Mouse (Mus musculus): ENCODE data around the gene Tssk2. TPM values are rescaled to one million over a fixed set of nuclear protein-coding genes. Genes with fewer than 3 reads are reported as not detected.
A peak's percentile ranks its signal among the peaks of the same experiment; 100 is the strongest.

Tssk2 gene
- polyA plus RNA-seq, 2 experiments: not detected

DNA sequence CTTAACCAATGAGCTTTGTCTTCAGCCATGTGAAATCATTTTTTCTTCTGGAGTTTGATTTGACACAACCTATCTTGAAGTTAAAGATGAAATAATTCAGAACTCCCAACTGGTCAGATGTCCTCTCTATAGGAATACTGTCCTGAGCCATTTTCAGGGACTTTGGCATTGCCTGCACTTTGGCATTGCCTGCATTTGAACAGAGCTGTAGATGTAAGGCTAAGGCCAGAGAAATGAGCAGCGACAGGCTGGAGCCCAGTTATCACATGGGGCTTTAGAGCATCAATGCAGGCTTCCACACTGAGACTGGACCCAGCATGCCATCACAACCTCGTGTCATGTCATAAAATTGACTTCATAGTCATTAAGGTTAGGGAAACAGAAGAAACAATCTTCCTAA lies 45.2 kb upstream of the Tssk2 start:
- Histone ChIP-seq H3K9me3 (ENCODE audit: control insufficient read depth, low read length) (no peaks in the 10 kb centered on the region), H3K4me2 (ENCODE audit: low read depth) (no peak overlapping the region), H3K9ac (replicated peaks) (no peak overlapping the region), H3K27me3 (ENCODE audit: control insufficient read depth, insufficient read depth, low read length) (no peaks in the 10 kb centered on the region), H3K4me1 (replicated peaks; ENCODE audit: control insufficient read depth in 2 of 2, insufficient read depth in 2 of 2, low read length in 1 of 2) (no peaks in the 10 kb centered on the region), H3K36me3 (replicated peaks; ENCODE audit: control insufficient read depth, insufficient read depth, low read depth) (peaks cover 40% of the 10 kb centered on the region), H3K27ac (no peak overlapping the region), H3K4me3 (ENCODE audit: insufficient read depth in 1 of 2, low read depth in 2 of 2, low read length in 2 of 2) (no peak overlapping the region)
- DNase-seq (ENCODE audit: low read depth in 3 of 3, low spot score in 3 of 3) (no peak), ATAC-seq (ENCODE audit: insufficient read depth) (no peak)
- no peak for TF ChIP-seq EP300 (IDR thresholded peaks at IDR 0.05; ENCODE audit: low read depth)
- no peak for TF ChIP-seq CTCF (IDR thresholded peaks at IDR 0.05; ENCODE audit: low read depth)
- WGBS (ENCODE audit: insufficient replicate concordance): 83% methylated on average over 2 of the region's 2 CpGs

DNA sequence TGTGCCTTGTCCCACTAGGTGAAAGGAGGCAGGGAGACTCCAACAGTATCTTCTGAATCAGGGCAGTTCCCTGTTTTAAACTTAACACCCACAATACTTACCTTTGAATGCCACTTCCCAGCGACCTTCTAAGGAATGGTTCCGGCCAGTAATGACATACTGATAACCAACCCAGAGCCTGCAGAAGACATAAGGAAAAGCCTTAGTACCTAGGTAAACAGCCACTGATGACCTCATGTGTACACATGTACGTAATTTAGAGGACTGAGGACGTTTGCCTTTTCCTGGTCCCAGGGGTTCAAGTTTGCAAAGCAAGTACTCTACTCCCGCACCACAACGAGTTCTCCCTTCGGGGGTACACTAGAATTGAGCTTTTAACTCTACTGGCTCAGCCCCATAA lies 41.3 kb upstream of the Tssk2 start:
- TF ChIP-seq CTCF (IDR thresholded peaks at IDR 0.05; ENCODE audit: low read depth) (no peak), EP300 (IDR thresholded peaks at IDR 0.05; ENCODE audit: low read depth) (no peak)
- no peaks in the 10 kb centered on the region for H3K27me3 ChIP-seq (ENCODE audit: control insufficient read depth, insufficient read depth, low read length)
- H3K36me3 ChIP-seq (replicated peaks; ENCODE audit: control insufficient read depth, insufficient read depth, low read depth): peaks cover 34% of the 10 kb centered on the region
- H3K9me3 ChIP-seq (ENCODE audit: control insufficient read depth, low read length): no peaks in the 10 kb centered on the region
- no peaks in the 10 kb centered on the region for H3K4me1 ChIP-seq (replicated peaks; ENCODE audit: control insufficient read depth in 2 of 2, insufficient read depth in 2 of 2, low read length in 1 of 2)
- H3K4me3 ChIP-seq (ENCODE audit: insufficient read depth in 1 of 2, low read depth in 2 of 2, low read length in 2 of 2): no peak overlapping the region
- WGBS (ENCODE audit: insufficient replicate concordance): 76% methylated on average over 7 of the region's 7 CpGs
- H3K9ac ChIP-seq (replicated peaks): no peak overlapping the region
- DNase-seq (ENCODE audit: low read depth in 3 of 3, low spot score in 3 of 3): no peak
- H3K27ac ChIP-seq: no peak overlapping the region
- no peak overlapping the region for H3K4me2 ChIP-seq (ENCODE audit: low read depth)
- ATAC-seq (ENCODE audit: insufficient read depth): no peak

DNA sequence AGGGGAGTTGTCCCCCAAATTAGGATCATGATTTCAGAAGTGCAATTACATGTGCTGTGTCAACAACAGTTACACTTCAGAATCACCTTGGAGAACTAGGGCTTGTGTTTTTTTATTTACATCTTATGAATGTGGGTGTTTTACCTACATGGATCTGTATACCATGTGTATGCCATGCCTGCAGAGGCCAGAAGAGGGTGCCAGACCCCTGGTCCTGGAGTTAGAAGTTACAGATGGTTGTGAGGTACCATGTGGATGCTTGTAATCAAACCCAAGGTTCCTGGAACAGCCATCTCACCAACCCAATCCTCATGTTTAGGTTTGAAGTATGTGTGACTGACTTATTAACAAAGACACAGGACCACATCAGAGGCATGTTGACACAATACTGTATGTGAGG lies 39.8 kb upstream of the Tssk2 start:
- H3K4me2 ChIP-seq (ENCODE audit: low read depth): no peak overlapping the region
- no peak for ATAC-seq (ENCODE audit: insufficient read depth)
- TF ChIP-seq CTCF (IDR thresholded peaks at IDR 0.05; ENCODE audit: low read depth): peak; percentile 65
- TF ChIP-seq EP300 (IDR thresholded peaks at IDR 0.05; ENCODE audit: low read depth): no peak
- peaks cover 30% of the 10 kb centered on the region for H3K36me3 ChIP-seq (replicated peaks; ENCODE audit: control insufficient read depth, insufficient read depth, low read depth)
- H3K4me3 ChIP-seq (ENCODE audit: insufficient read depth in 1 of 2, low read depth in 2 of 2, low read length in 2 of 2): no peak overlapping the region
- no peaks in the 10 kb centered on the region for H3K27me3 ChIP-seq (ENCODE audit: control insufficient read depth, insufficient read depth, low read length)
- H3K9ac ChIP-seq (replicated peaks): no peak overlapping the region
- H3K9me3 ChIP-seq (ENCODE audit: control insufficient read depth, low read length): no peaks in the 10 kb centered on the region
- peak in 2 of 3 experiments; percentile 13 to 15 for DNase-seq (ENCODE audit: low read depth in 3 of 3, low spot score in 3 of 3)
- H3K27ac ChIP-seq: no peak overlapping the region
- H3K4me1 ChIP-seq (replicated peaks; ENCODE audit: control insufficient read depth in 2 of 2, insufficient read depth in 2 of 2, low read length in 1 of 2): no peaks in the 10 kb centered on the region

DNA sequence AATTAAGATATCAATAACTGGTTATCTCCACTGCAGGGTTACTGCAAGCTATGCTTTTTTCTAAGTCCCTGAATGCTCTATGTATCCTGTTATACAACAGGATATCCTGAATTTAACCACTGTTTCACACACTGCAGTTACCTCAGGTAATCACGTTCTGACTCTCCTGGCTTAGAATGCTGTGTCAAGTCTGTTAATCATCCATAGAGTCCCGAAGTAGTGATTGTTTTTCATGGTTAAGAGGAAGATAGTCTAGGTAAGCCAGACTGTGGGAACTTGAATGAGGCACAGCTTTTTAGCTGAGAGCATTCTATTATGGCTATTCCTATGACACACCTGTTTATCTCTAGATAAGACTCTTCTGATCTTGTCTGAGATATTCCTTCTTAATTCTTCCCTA lies 33.1 kb upstream of the Tssk2 start:
- ATAC-seq (ENCODE audit: insufficient read depth) (no peak), DNase-seq (ENCODE audit: low read depth in 3 of 3, low spot score in 3 of 3) (no peak)
- H3K27ac ChIP-seq: no peak overlapping the region
- H3K4me3 ChIP-seq (ENCODE audit: insufficient read depth in 1 of 2, low read depth in 2 of 2, low read length in 2 of 2): no peak overlapping the region
- H3K36me3 ChIP-seq (replicated peaks; ENCODE audit: control insufficient read depth, insufficient read depth, low read depth): no peaks in the 10 kb centered on the region
- TF ChIP-seq CTCF (IDR thresholded peaks at IDR 0.05; ENCODE audit: low read depth): no peak
- no peak for TF ChIP-seq EP300 (IDR thresholded peaks at IDR 0.05; ENCODE audit: low read depth)
- no peak overlapping the region for H3K4me2 ChIP-seq (ENCODE audit: low read depth)
- no peaks in the 10 kb centered on the region for H3K9me3 ChIP-seq (ENCODE audit: control insufficient read depth, low read length)
- H3K9ac ChIP-seq (replicated peaks): no peak overlapping the region
- WGBS (ENCODE audit: insufficient replicate concordance): 56% methylated on average over 2 of the region's 2 CpGs
- no peaks in the 10 kb centered on the region for H3K27me3 ChIP-seq (ENCODE audit: control insufficient read depth, insufficient read depth, low read length)
- H3K4me1 ChIP-seq (replicated peaks; ENCODE audit: control insufficient read depth in 2 of 2, insufficient read depth in 2 of 2, low read length in 1 of 2): 0 out of 4 replicates have a peak, but pooled peaks cover 0 to 5% of the 10 kb centered on the region in 2 experiments

DNA sequence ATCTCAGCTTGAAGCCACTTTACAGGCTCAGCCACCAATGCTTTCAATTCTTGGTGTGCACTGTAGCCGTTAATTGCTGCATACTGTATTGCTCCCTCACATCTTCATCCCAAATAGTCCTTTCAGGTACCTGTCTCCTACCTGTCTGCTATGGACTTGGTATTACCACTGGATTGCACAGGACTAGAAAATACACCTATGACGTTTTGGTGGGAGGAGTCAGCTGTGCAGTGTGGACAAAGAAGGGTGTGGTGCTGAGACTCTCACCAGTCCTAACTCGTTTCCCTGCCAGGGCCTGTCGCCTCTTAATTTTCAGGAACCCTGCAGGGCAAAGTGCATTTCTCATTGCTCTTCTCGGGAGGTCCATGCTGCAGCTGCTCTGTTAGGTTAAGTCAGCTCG lies 32.7 kb upstream of the Tssk2 start:
- ATAC-seq (ENCODE audit: insufficient read depth) (no peak), DNase-seq (ENCODE audit: low read depth in 3 of 3, low spot score in 3 of 3) (no peak)
- Histone ChIP-seq H3K4me1 (replicated peaks; ENCODE audit: control insufficient read depth in 2 of 2, insufficient read depth in 2 of 2, low read length in 1 of 2) (peaks cover under 1 to 5% of the 10 kb centered on the region in 2 experiments; a peak in 3 of 4 replicates), H3K4me3 (ENCODE audit: insufficient read depth in 1 of 2, low read depth in 2 of 2, low read length in 2 of 2) (no peak overlapping the region), H3K4me2 (ENCODE audit: low read depth) (no peak overlapping the region), H3K27me3 (ENCODE audit: control insufficient read depth, insufficient read depth, low read length) (no peaks in the 10 kb centered on the region), H3K9me3 (ENCODE audit: control insufficient read depth, low read length) (no peaks in the 10 kb centered on the region), H3K9ac (replicated peaks) (no peak overlapping the region), H3K36me3 (replicated peaks; ENCODE audit: control insufficient read depth, insufficient read depth, low read depth) (no peaks in the 10 kb centered on the region; the same call in 1 of the 2 replicates), H3K27ac (no peak overlapping the region)
- TF ChIP-seq EP300 (IDR thresholded peaks at IDR 0.05; ENCODE audit: low read depth): no peak
- WGBS (ENCODE audit: insufficient replicate concordance): 53% methylated on average over 6 of the region's 6 CpGs

Measured in liver, embryonic 14.5 days (tissue).